Mouse (Mus musculus): Measurements from ENCODE around the gene Zscan26.

Gene Zscan26

DNA sequence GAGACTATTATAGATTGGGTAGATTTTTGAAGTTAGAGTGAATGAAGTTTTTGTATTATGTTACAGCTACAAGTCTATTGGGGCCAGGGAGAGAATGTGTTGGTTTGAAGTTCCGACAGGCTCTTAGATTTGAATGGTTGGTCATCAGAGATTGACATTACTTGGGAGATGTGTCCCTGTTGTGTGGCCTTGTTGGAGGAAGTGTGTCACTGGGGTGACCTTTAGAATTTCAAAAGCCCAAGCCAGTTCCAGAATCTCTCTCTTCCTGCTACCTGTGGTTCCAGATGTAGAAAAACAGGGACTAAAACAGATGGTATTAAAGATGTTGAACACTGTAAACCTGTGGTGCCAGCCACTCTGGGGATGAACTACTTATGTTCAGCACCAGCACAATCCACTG lies 25.9 kb downstream of the Zscan26 start:
- DNase-seq (ENCODE audit: inconsistent age in 2 of 2, low spot score in 1 of 2), result peak in 1 of 2 experiments; percentile 55

DNA sequence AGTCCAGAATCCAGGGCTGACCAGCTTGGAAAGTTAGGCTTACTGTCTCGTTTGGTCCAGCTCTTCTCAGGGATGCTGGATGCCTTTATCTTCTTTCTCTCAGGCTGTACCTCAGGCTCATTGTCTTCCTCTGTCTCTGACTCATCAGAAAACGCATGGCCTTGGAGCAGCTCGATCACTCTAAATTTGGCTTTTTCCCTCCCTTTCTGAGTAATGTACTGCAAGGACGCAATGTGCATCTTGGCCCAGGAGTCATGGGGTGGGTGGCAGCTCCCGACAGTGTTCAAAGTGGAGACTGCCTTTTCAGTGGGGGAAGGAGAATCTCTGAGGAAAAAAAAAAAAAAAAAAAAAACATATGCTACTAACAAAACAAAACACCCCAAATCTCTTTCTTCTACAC lies 30.2 kb downstream of the Zscan26 start:
- peak; percentile 76 to 84 for DNase-seq (ENCODE audit: inconsistent age in 2 of 2, low spot score in 1 of 2)

DNA sequence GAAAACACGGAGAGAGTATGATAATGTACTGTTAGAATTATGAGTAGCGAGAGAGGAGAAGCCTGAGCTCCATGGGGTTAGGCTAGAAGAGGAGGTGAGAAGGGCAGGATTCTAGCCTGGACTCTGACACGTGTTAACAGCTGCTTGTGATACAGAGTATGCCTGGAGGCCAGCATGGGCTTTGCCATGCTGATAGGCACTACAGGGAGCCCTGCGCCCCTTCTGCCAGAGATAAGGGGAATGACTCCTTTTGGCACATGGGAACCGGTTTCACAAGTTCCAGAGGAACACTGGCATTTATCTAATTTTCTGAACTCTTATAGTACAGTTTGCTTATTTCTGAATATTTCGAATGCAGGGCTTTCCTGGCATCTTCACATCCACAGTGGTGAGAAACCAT lies 34.7 kb downstream of the Zscan26 start:
- no peak for DNase-seq (ENCODE audit: inconsistent age in 2 of 2, low spot score in 1 of 2)

DNA sequence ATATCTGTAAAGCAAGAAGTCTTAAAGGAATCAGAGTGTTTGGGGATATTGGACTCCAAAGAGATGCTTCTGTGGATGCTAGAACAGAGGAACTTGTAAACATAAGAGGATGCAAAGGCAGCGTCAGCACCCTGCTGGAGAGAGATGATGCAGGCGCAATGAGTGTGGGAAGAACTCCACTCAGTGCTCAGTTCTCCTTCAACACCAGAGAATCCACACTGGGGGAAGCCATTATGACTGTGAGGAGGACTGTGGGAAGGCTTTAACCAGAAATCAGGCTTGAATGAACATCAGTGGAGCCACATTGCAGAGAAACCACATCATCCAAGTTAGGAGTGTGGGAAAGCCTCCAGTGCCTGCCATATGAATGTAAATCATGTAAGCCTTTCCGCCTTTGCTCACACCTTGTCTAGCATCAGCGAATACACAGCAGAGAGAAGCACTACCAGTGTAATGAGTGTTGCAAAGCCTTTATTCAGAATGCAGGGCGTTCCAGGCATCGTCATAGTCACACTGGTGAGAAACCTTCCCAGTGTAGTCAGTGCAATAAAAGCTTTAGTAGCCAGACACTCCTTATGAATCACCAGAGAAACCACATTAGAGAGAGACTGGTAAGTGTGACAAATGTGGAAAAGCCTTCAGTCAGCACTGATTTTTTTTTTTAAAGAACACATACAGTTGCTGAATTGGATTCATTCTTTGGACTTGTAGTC lies 36.1 kb downstream of the Zscan26 start:
- peak in 1 of 2 experiments; percentile 55 for DNase-seq (ENCODE audit: inconsistent age in 2 of 2, low spot score in 1 of 2)

DNA sequence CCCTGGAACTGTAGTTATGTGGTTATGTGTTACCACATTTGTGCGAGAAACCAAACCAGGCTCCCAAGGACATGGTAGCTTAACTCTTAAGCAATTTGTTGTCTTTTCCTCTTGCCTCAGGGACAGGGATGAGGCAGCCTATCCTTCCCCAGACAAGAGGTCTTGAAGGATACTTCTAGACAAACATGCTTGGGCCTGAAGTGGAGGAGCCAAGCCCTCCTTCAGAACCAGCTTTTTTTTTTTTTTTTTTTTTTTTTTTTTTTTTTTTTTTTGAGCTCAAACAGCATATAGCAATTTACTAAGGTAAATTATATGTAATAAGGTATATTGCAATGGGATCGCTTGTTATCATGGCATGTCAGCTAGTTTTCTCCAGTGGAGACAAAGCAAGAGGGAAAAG lies 37.8 kb downstream of the Zscan26 start:
- no peak for DNase-seq (ENCODE audit: inconsistent age in 2 of 2, low spot score in 1 of 2)

DNA sequence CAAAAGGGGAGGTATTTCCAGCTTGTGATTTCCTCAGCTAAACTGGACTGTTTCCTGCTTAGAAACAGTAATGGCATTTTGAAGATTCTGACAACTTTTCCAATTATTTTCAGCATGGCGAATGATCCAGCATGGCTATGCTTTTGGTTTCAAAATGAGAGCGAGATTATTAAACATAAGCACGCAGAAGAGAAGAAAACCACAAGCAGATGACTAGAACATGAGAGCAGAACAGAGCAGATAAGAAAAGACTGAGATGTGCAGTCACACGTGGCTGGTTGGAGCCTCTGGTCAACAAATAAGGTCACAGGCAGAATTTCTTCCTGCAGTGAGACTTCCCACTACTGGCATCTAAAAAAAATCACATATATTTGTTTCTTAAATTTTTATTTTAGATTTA lies 38.3 kb downstream of the Zscan26 start:
- DNase-seq (ENCODE audit: inconsistent age in 2 of 2, low spot score in 1 of 2), result no peak

DNA sequence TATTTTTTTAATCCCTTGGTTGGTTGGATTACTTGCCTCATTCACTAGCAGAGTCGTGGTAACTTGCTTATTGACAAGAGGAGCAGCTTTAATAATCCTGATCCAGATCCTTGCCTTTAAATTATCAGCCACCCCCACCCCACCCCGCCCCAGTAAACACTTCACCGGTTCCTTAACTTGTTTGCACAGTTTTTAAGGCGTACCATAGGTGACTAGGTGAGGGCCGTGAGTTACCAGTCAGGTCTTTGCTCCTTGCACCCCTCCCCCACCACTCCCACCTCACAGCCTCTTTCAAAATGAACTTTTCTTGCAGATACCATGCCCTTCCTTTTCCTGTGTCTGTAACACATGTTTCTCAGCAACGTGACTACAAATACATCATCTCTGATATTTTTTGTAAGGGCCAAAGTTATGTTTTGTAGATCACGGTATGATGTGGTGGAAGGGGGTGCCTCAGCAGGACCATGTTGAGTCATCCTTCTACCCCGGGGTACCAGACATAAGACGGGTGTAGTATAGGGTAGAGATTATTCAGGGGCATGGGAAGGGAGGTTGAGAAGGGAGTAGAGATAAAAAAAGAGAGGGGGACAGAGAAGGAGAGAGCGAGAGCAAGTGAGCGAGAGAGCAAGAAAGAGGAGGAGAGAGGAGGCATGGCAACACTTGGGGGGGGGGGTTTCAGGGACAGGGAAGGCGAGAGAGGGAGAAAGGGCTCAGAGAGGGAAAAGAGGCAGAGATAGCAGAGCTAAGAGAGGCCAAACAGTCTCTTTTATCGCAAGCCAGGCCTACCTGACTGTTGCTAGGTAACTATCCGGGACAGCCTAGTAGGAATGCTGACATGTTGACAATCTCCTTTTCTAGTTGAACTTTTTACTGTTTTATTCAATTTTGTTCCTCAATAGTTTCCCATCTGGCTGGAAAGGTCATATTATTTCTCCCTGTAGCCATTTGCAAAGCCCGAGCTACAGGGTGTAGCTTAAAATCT lies 39.0 kb downstream of the Zscan26 start:
- DNase-seq (ENCODE audit: inconsistent age in 2 of 2, low spot score in 1 of 2), result no peak

DNA sequence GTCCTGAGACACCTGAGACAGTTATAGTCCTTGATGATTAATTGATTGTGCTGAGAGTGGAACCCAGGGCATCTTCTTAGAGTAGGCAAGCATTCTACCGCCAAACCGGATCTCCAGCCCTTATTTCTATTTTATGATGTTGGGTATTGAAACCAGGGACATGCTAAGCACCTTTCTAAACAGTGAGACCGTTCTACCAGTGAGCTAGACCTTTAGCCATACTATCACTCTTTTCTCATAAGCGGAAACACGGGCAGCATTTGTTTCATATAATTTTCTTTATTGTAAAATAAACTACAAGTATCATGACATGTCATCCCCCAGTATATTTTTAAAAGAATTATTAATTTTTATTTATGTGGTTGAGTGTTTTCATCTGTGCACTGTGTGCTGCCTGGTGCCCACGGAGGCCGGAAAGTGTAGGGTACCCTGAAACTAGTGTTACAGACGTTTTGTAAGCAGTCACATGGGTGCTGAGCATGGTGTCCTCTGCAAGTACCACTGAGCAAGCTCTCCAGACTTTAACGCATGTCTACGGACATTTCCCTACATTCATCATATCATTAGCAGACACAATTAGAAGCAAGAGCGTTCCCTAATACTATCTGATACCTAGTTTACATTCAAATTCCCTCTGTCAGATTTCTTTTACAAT lies 44.6 kb downstream of the Zscan26 start:
- peak in 1 of 2 experiments; percentile 47 for DNase-seq (ENCODE audit: inconsistent age in 2 of 2, low spot score in 1 of 2)

DNA sequence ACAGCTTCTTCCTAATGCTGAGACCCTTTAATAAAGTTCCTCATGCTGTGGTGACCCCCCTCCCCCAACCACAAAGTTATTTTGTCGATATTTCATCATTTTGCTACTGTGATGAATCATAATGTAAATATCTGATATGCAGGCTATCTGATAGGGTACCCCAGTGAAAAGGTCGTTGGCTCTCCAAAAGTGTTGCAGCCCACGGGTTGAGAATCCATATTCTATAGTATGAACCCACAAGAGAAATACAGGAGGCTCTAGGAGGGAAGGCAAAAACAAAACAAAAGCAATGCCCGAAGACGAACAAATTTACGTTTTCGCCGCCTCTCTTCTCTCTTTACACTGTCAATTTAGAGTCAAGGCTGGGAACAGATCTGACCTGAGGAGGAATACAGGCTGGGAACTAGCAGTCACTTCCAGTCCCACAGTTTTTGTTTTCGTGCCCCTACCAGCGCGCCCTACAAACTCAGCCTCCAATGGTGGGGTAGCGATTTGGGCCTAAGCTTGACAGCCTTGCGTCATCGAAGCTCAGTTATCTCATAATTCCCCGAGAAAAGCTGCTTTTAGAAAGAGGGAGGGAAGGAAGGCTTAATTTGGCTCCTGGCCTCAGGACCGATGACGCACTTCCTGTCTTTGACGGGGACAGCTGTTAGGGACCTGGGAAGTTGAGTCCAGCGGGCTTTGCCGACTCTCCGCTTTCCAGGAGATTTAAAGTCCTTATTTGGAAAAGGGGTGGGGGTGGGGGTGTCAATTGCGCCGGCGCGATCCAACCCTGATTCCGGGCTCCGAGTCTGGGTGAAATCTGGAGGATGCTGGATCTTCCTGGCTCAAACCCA lies 45.3 kb downstream of the Zscan26 start:
- DNase-seq (ENCODE audit: inconsistent age in 2 of 2, low spot score in 1 of 2), result peak; percentile 89 to 96

DNA sequence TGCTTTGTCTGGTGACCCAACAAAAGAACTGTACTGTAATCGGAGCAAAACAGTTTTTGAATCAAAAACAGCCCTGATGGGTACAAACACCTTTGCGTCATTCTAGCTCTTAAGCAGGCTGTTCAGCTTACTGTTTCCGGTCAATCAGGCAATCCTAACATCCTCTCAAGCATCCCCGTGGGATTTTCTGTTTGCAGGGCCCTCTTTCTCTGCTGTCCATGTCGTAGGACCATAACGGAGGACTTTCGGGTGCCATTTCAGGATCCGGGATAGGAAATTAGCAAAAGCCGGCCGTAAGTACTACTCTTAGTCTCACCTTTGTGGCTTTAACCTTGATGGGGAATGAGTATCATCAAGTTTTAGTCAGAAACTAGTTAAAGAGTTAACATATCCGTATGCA lies 46.2 kb downstream of the Zscan26 start:
- no peak for DNase-seq (ENCODE audit: inconsistent age in 2 of 2, low spot score in 1 of 2)

DNA sequence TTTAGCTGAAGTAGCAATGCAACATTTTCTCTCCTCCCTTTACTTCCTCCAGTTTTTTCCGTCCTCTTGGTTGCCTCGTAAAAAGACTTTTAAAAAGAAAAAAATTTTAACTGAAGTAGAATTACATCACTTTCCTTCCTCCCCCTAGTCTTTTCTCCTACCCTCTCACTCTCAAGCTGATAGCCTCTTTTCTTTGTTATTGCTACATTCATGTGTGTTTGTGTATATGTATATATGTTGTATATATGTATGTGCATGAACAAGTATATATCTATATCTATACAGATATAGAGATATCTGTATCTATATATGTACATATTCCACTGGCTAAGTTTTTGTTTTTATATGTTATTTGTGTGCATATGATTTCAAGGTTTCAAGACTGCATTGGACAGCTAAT lies 50.7 kb downstream of the Zscan26 start:
- no peak for DNase-seq (ENCODE audit: inconsistent age in 2 of 2, low spot score in 1 of 2)

DNA sequence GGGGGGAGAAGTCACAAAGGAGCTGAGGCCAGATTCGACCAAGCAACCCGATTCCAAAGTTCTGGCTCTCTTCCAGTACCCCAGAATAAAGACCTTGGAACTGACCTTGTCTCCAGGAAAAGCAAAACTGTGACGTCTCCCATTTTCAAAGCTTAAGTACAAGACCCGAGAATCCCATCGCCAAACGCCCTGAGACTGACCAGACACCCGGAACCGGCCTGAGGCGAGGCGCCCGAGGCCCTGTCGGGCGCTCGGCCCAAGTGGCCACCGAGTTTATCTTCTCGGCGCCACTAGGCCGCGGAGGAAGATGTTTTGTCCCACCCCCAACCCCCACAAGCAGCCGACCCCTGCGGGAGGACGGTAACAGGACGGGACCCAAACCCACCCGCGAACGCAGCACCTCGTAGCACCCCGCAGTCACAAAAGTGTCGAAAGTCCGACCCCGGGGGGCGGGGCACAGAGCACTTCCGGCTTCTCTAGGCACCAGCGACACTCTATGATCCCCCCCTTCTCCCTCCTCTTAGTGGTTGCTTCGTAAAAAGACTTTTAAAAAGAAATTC lies 51.2 kb downstream of the Zscan26 start, which contains the start of gene Zkscan3:
Gene Zkscan3 (minus strand): TSS at position 469 of the 560 bp plus-strand sequence.
- DNase-seq (ENCODE audit: inconsistent age in 2 of 2, low spot score in 1 of 2), result peak; percentile 84 to 95

DNA sequence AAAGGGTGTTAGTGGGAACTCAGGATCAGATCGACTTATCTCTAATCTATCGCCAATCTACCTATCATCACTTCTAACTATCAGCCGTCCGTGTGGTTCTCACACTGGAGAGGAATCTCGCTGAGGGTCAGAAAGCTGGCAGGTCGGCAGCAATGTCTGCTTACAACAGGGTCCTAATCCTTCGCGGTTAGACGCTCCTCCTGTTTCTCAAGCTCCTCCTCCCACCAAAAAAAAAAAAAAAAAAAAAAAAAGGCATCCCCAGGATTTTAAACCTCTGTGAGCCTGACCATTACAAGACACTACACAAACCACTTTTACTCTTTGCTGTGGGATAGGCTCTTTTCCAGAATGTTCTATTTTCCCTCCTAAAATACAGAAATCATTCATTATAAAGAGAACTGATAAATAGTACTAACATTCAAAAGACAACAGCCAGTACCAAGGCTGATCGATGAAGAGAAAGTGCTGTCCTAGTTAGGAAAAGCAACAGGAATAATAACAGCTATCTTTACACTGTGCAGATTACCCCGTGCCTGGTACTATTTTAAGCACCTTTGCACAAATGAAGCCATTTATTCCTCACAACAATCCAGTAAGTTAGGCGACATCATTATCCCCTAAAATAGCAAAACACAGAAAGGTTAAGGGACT lies 51.8 kb downstream of the Zscan26 start:
- peak in 1 of 2 experiments; percentile 70 for DNase-seq (ENCODE audit: inconsistent age in 2 of 2, low spot score in 1 of 2)

DNA sequence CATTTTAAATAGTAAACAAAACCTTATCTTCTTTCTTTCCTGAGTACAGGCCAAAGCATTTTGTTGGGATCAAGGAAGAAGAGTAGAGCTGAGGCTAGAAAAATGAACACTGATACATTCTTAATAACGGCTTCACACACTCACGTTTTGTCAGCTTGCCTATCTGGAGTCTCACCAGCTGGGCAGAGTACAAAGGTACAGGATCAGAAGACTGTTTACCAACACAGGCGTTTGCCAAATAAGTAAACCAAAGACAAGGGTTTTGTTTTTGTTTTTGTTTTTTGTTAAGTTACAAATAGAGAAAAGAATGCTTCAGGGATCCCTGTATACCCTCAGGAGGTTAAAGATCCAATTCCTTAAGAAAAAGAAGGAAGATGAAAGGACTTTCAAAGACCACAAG lies 52.4 kb downstream of the Zscan26 start:
- peak in 1 of 2 experiments; percentile 52 for DNase-seq (ENCODE audit: inconsistent age in 2 of 2, low spot score in 1 of 2)

DNA sequence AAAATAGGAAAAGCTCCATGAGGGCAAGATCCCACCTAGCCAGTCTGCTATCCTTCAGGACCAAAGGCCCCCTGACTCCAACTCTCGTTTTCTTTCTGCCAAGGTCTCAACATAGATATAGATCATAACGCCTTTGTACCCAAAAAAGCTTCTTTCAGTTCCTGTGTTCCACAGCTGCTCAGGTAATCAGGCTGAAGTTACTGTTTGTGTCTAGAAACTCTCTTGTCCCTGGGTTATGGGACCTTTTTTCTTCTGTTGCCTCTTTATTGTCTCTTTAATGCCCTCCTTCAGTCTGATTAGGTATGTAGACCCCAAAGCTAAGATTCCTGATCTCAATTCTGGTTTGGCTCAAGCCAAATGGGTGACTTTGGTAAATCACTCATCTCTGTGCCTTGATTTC lies 56.0 kb downstream of the Zscan26 start:
- DNase-seq (ENCODE audit: inconsistent age in 2 of 2, low spot score in 1 of 2), result no peak

DNA sequence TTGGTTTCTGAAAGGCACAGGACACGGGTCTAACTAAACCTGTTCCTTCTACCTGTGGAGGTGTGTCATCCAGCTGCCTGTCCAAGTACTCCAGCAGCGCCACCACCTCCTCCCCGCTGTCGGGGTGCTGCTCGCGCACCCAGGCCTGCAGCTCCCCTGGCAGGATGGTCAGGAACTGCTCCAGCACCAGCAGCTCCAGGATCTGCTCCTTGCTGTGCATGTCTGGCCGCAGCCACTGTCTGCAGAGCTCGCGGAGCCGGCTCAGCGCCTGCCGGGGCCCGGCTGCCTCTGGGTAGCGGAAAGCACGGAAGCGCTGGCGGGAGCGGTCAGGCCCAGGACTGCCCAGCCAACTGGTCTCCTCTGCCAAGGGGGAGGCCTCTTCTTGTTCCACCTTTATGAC lies 57.5 kb downstream of the Zscan26 start:
- DNase-seq (ENCODE audit: inconsistent age in 2 of 2, low spot score in 1 of 2), result peak; percentile 25 to 78

DNA sequence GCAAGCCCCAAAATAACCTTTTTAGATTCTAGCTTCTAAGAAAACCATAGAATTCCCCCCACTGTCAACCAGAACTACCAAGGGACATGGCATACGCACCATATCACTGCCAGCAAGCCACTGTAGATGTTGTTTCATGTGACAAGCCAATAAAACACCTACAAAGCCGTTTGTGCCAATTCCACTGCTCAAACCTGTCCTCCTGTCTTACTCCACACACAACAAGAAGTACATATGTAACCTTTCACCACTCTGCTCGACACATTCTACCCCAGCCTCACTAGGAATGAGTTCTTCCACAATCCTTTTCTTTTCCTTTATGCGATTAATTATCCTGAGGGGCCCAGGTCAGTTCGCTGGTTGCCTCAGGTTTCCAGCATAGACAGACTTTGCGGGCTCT lies 57.9 kb downstream of the Zscan26 start:
- DNase-seq (ENCODE audit: inconsistent age in 2 of 2, low spot score in 1 of 2), result no peak

DNA sequence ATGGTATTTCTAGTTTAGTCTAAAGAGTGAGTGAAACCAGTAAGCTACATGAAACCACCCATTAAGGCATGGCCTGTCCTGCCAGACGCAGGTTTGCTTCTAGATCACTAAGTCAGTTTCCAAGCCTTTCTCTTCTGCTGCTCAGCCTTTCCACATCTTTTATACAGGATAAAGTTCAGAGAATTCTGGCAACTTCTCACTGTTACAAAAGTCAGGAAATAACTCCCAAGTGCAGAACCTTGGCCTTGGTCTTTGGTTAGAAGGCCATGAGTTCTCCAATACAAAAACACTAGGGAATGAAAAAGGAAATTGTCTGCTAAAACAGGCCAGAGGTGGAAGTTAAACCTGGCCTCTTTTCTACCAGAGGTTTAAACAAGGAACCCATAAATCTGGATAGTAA lies 58.3 kb downstream of the Zscan26 start:
- DNase-seq (ENCODE audit: inconsistent age in 2 of 2, low spot score in 1 of 2), result peak in 1 of 2 experiments; percentile 79
